Mouse (Mus musculus) inflammation-experienced regulatory T-cells, adult 6 months (primary cell): ENCODE data around the gene Gm1979. TPM values are rescaled to one million over a fixed set of nuclear protein-coding genes. Genes with fewer than 3 reads are reported as not detected.
"Not testable (repeated sequence)": the region's sequence is repeated elsewhere in the genome, so short reads cannot be mapped to it uniquely, and the experiment has no call there.

Experiments used
- ATAC-seq: one replicate; pipeline ENCODE4 v1.8.0; 2017
- polyA plus RNA-seq, 3 experiments: library from polyadenylated mRNA; unstranded; fragments of 100-300 nt; shearing (Covaris generic); gene quantifications; one replicate each; pipeline ENCODE4 v1.2.1; 2017

Gene Gm1979
- not detected for polyA plus RNA-seq

DNA sequence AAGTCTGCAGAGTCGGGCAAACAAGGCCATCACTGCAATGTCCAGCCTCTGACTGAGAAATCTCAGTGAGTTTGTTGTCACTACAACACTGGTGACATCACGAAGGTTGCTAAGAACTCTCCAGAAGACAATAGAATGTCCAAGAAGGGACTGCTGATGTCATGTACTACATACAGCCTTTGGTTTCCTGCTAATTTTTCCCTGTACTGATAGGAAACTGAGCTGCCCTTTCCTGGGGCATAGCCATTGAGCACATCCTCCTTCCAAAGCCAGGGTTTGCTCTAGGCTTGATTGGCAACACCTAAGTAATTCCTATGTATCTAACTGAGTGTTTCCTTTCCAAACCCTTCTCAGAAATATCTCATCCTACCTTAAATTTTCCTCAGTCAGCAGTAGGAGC, at the start of gene Gm1979:
TSS of gene Gm1979 (minus strand) at position 101 of the 400 bp plus-strand sequence.
- ATAC-seq = not testable (repeated sequence)

- ATAC-seq = not testable (repeated sequence)
Measured at GRCm38 (mm10) chr5:26039458-26039857, 34.9 kb upstream of the Gm1979 start, which contains the start of gene Speer4a. Speer4a (minus strand) TSS chr5:26039558.

DNA sequence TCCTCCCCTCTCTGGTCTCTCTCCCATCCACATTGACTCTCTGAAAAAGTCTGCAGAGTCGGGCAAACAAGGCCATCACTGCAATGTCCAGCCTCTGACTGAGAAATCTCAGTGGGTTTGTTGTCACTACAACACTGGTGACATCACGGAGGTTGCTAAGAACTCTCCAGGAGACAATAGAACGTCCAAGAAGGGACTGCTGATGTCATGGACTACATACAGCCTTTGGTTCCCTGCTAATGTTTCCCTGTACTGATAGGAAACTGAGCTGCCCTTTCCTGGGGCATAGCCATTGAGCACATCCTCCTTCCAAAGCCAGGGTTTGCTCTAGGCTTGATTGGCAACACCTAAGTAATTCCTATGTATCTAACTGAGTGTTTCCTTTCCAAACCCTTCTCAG, 18.2 kb upstream of the Gm1979 start, which contains the start of gene Gm5862:
TSS of gene Gm5862 (minus strand) at position 101 of the 400 bp plus-strand sequence.
- not testable (repeated sequence) for ATAC-seq

DNA sequence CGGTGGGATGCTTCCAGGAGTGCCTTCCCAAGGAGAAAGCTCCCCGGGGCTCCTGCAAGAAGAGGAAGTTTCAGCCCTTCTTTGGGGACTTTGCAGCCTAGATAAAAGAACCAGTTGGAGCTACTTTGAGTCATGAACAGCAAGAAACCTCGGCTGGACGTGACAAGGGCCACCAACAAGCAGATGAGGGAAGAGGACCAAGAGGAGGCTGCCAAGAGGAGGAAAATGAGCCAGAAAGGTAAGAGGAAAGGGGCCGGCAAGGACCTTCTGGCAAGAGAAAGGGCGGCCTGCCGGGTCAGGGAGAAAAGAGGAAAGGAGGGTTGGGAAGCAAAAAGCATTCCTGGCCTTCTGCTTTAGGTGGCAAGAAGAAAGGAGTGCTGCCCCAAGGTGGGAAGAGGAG, 3.1 kb upstream of the Gm1979 start:
- ATAC-seq = not testable (repeated sequence)

DNA sequence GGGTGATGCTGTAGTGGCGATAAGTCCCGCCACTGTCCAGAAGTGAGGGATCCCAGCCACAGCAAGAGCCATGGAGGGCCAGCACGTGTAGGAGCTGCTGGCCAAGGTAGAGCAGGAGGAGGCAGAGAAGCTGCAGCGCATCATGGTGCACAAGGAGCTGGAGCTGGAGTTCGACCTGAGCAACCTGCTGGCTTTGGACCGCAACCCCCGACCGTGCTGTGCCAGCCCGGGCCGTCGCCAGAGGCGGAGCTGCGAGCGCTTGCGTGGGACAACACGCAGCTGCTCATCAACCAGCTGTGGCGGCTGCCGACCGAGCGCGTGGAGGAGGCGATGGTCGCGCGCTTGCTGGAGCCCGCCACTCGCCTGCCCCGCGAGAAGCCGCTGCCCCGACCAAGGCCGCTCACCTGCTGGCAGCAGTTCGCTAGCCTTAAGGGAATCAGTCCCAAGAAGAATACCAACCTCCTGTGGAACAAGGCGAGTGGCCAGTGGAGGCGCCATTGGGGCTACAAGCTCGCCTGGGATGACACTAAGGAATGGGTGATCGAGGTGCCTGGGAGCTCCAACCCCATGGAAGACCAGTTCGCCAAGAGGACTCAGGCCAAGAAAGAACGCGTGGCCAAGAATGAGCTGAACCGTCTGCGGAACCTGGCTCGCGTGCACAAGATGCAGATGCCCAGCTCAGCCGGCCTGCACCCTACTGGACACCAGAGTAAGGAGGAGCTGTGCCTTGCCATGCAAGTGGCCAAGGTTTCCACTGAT, 2.5 kb upstream of the Gm1979 start:
- ATAC-seq = not testable (repeated sequence)

DNA sequence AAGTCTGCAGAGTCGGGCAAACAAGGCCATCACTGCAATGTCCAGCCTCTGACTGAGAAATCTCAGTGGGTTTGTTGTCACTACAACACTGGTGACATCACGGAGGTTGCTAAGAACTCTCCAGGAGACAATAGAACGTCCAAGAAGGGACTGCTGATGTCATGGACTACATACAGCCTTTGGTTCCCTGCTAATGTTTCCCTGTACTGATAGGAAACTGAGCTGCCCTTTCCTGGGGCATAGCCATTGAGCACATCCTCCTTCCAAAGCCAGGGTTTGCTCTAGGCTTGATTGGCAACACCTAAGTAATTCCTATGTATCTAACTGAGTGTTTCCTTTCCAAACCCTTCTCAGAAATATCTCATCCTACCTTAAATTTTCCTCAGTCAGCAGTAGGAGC, 16.0 kb downstream of the Gm1979 start, which contains the start of gene Gm21698:
TSS of gene Gm21698 (minus strand) at position 101 of the 400 bp plus-strand sequence.
- not testable (repeated sequence) for ATAC-seq

DNA sequence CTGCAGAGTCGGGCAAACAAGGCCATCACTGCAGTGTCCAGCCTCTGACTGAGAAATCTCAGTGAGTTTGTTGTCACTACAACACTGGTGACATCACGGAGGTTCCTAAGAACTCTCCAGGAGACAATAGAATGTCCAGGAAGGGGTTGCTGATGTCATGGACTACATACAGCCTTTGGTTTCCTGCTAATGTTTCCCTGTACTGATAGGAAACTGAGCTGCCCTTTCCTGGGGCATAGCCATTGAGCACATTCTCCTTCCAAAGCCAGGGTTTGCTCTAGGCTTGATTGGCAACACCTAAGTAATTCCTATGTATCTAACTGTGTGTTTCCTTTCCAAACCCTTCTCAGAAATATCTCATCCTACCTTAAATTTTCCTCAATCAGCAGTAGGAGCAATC, 32.0 kb downstream of the Gm1979 start, which contains the start of gene Gm21680:
TSS of gene Gm21680 (minus strand) at position 101 of the 400 bp plus-strand sequence.
- not testable (repeated sequence) for ATAC-seq

GRCm38 (mm10) chr5:25957050-25957449, 47.5 kb downstream of the Gm1979 start:
- ATAC-seq = not testable (repeated sequence)

DNA sequence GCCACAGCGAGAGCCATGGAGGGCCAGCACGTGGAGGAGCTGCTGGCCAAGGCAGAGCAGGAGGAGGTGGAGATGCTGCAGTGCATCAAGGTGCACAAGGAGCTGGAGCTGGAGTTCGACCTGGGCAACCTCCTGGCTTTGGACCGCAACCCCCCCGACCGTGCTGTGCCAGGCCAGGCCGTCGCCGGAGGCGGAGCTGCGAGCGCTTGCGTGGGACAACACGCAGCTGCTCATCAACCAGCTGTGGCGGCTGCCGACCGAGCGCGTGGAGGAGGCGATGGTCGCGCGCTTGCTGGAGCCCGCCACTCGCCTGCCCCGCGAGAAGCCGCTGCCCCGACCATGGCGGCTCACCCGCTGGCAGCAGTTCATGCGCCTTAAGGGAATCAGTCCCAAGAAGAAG, 48.0 kb downstream of the Gm1979 start:
- ATAC-seq = not testable (repeated sequence)

DNA sequence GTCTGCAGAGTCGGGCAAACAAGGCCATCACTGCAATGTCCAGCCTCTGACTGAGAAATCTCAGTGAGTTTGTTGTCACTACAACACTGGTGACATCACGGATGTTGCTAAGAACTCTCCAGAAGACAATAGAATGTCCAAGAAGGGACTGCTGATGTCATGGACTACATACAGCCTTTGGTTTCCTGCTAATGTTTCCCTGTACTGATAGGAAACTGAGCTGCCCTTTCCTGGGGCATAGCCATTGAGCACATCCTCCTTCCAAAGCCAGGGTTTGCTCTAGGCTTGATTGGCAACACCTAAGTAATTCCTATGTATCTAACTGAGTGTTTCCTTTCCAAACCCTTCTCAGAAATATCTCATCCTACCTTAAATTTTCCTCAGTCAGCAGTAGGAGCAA, 50.3 kb downstream of the Gm1979 start, which contains the start of gene Gm21671:
TSS of gene Gm21671 (minus strand) at position 101 of the 400 bp plus-strand sequence.
- ATAC-seq = not testable (repeated sequence)

Other genes with a start within 250 kb of the Gm1979 start
- gene Actr3b, start 244.8 kb downstream of the Gm1979 start, polyA plus RNA-seq = 1 to 10 TPM; 1.1 to 1.4 (median 1.1) TPM
- gene Gm21663, start 62.4 kb downstream of the Gm1979 start, polyA plus RNA-seq = not detected
- not detected for gene Gm21671, start 50.4 kb downstream of the Gm1979 start, polyA plus RNA-seq
- gene Gm21680, start 32.1 kb downstream of the Gm1979 start, polyA plus RNA-seq = not detected
- not detected for gene Gm21698, start 16.1 kb downstream of the Gm1979 start, polyA plus RNA-seq
- gene Gm5862, start 18.1 kb upstream of the Gm1979 start, polyA plus RNA-seq = not detected
- gene Speer4a, start 34.8 kb upstream of the Gm1979 start, polyA plus RNA-seq = not detected
- gene Gm7347, start 53.8 kb upstream of the Gm1979 start, polyA plus RNA-seq = not detected
- not detected for gene Gm10471, start 84.5 kb upstream of the Gm1979 start, polyA plus RNA-seq
- not detected for gene 5031410I06Rik, start 100.6 kb upstream of the Gm1979 start, polyA plus RNA-seq
- not detected for gene Gm10220, start 116.6 kb upstream of the Gm1979 start, polyA plus RNA-seq